Mouse (Mus musculus): ENCODE data around the gene Faf2.
A peak's percentile ranks its signal among the peaks of the same experiment; 100 is the strongest.

Gene Faf2

GRCm38 (mm10) chr13:54681291-54681690, 59.7 kb downstream of the Faf2 start:
- peak; percentile 69 for DNase-seq

GRCm38 (mm10) chr13:54683301-54683700, 61.7 kb downstream of the Faf2 start:
- DNase-seq = no peak

- DNase-seq = no peak
Observed at GRCm38 (mm10) chr13:54684140-54684896, 62.7 kb downstream of the Faf2 start.

GRCm38 (mm10) chr13:54685174-54685573, 63.6 kb downstream of the Faf2 start:
- peak; percentile 61 for DNase-seq

- DNase-seq = peak; percentile 49
Observed at GRCm38 (mm10) chr13:54686139-54687053, 64.8 kb downstream of the Faf2 start.

- peak; percentile 72 for DNase-seq
Observed at GRCm38 (mm10) chr13:54687096-54687495, 65.5 kb downstream of the Faf2 start.

GRCm38 (mm10) chr13:54687575-54688424, 66.2 kb downstream of the Faf2 start:
- peak; percentile 97 for DNase-seq

GRCm38 (mm10) chr13:54690151-54690740, 68.7 kb downstream of the Faf2 start:
- DNase-seq = no peak

GRCm38 (mm10) chr13:54691737-54692136, 70.2 kb downstream of the Faf2 start:
- DNase-seq = no peak

GRCm38 (mm10) chr13:54692711-54693557, 71.3 kb downstream of the Faf2 start:
- peak; percentile 24 for DNase-seq

GRCm38 (mm10) chr13:54693558-54694347, 72.2 kb downstream of the Faf2 start, which contains the start of gene Rnf44:
TSS of gene Rnf44 (minus strand) at chr13:54693907.
- DNase-seq = peak; percentile 99

GRCm38 (mm10) chr13:54694348-54695060, 72.9 kb downstream of the Faf2 start:
- peak; percentile 90 for DNase-seq

- no peak for DNase-seq
Observed at GRCm38 (mm10) chr13:54695479-54696230, 74.1 kb downstream of the Faf2 start.

- peak; percentile 29 for DNase-seq
Observed at GRCm38 (mm10) chr13:54701243-54701642, 79.7 kb downstream of the Faf2 start, which contains the start of gene Cdhr2. TSS of gene Cdhr2 (plus strand) at chr13:54701461.

- DNase-seq = no peak
Observed at GRCm38 (mm10) chr13:54702507-54702906, 80.9 kb downstream of the Faf2 start.

- DNase-seq = no peak
Observed at GRCm38 (mm10) chr13:54704890-54705289, 83.3 kb downstream of the Faf2 start.

GRCm38 (mm10) chr13:54710866-54711265, 89.3 kb downstream of the Faf2 start:
- no peak for DNase-seq

Measured in liver (tissue).